Mouse (Mus musculus): ENCODE data around the gene Ubac2. TPM values are rescaled to one million over a fixed set of nuclear protein-coding genes. Genes with fewer than 3 reads are reported as not detected.
"Not testable (repeated sequence)": the region's sequence is repeated elsewhere in the genome, so short reads cannot be mapped to it uniquely, and the experiment has no call there.

Ubac2 gene
- polyA plus RNA-seq, 2 experiments = 46.3 to 66.9 TPM

DNA sequence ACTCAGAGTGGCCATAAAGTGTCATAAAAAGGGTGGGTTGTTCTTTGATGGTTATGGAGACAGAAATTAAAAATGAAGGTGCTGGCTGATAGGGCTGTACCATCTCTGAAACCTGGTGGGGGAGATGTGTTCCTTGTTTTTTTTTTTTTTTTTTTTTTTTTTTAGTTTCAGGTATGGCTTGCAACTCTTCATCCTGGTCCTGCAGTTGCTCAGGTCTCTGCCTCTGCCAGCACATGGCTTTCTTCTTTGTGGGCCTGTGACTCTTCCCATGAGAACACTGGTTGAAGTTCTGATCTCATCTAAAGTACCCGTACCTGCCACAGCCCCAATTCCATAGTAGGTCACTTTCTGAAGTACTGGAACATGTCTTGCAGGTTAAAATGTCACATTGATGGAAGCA lies 5.7 kb upstream of the Ubac2 start:
- WGBS = 81% methylated on average over 1 of the region's 1 CpGs
- H3K9me3 ChIP-seq (ENCODE audit: control insufficient read depth, low read length) = no peaks in the 10 kb centered on the region
- H3K4me1 ChIP-seq (ENCODE audit: control insufficient read depth, insufficient read depth, low read length) = no peaks in the 10 kb centered on the region
- no peak overlapping the region for H3K27ac ChIP-seq (replicated peaks; ENCODE audit: low read depth, low read length)
- H3K4me2 ChIP-seq (replicated peaks; ENCODE audit: low read depth, low read length, severe bottlenecking) = no peak overlapping the region
- no peak overlapping the region for H3K9ac ChIP-seq (ENCODE audit: low read depth, low read length, severe bottlenecking)
- H3K4me3 ChIP-seq (replicated peaks; ENCODE audit: low read length) = no peak overlapping the region
- no peaks in the 10 kb centered on the region for H3K36me3 ChIP-seq (ENCODE audit: control insufficient read depth, insufficient read depth, low read length)
- DNase-seq (ENCODE audit: low spot score) (no peak), ATAC-seq (ENCODE audit: low FRiP score, low read depth) (no peak)
- no peak for TF ChIP-seq POLR2A (IDR thresholded peaks at IDR 0.05; ENCODE audit: borderline replicate concordance, extremely low read depth, insufficient read depth, insufficient read length)
- no peaks in the 10 kb centered on the region for H3K27me3 ChIP-seq (ENCODE audit: control insufficient read depth, insufficient read depth, low read length)

DNA sequence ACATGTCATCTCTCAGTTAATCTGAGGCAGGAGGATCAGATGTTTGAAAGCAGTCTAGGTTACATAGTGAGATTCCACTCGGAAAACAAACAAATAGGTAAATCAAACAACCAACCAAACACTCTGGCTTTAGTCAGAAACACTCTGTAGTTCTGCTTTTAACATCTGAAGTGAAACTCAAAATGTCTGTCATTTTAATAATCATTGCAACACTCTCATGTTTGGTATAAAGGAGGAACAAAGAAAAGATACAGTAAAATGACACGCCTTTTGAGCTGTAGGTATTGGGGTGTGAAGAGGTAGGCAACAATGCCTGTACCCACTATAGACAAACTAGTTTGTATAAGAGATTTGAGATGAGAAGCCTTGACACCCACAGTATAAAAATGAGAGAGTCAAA lies 5.2 kb upstream of the Ubac2 start:
- H3K27me3 ChIP-seq (ENCODE audit: control insufficient read depth, insufficient read depth, low read length) = no peaks in the 10 kb centered on the region
- WGBS = 75% methylated on average over 2 of the region's 2 CpGs

DNA sequence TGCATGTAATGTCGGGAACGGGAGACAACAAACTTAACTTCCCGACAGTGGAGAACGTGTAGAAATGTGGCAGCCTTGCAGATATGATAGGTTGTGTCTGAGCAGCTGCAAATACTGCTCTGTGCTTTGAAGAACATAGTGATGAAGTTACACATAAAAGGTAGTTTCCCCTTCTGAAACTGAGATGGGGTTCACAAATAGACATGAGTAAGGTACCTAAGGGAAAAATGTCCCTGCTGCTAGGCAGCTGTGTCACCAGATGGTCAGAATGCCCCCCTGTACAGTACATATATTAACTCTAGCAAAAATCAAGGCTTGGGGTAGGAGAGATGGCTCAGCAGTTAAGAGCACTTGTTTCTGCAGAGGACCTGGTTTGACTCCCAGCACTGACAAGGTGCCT lies 4.8 kb upstream of the Ubac2 start:
- DNase-seq (ENCODE audit: low spot score) (no peak), ATAC-seq (ENCODE audit: low FRiP score, low read depth) (no peak)
- no peaks in the 10 kb centered on the region for H3K4me1 ChIP-seq (ENCODE audit: control insufficient read depth, insufficient read depth, low read length)
- no peak for TF ChIP-seq POLR2A (IDR thresholded peaks at IDR 0.05; ENCODE audit: borderline replicate concordance, extremely low read depth, insufficient read depth, insufficient read length)
- 88% methylated on average over 4 of the region's 4 CpGs for WGBS
- no peak overlapping the region for H3K4me3 ChIP-seq (replicated peaks; ENCODE audit: low read length)
- H3K36me3 ChIP-seq (ENCODE audit: control insufficient read depth, insufficient read depth, low read length) = no peaks in the 10 kb centered on the region
- H3K27me3 ChIP-seq (ENCODE audit: control insufficient read depth, insufficient read depth, low read length) = no peaks in the 10 kb centered on the region
- H3K9me3 ChIP-seq (ENCODE audit: control insufficient read depth, low read length) = no peaks in the 10 kb centered on the region
- no peak overlapping the region for H3K4me2 ChIP-seq (replicated peaks; ENCODE audit: low read depth, low read length, severe bottlenecking)
- no peak overlapping the region for H3K27ac ChIP-seq (replicated peaks; ENCODE audit: low read depth, low read length)
- H3K9ac ChIP-seq (ENCODE audit: low read depth, low read length, severe bottlenecking) = no peak overlapping the region

More for the DNA sequence above, 5.2 kb upstream of the Ubac2 start:
- DNase-seq (ENCODE audit: low spot score) (no peak), ATAC-seq (ENCODE audit: low FRiP score, low read depth) (no peak)
- Histone ChIP-seq H3K27ac (replicated peaks; ENCODE audit: low read depth, low read length) (no peak overlapping the region), H3K4me3 (replicated peaks; ENCODE audit: low read length) (no peak overlapping the region), H3K4me2 (replicated peaks; ENCODE audit: low read depth, low read length, severe bottlenecking) (no peak overlapping the region), H3K9ac (ENCODE audit: low read depth, low read length, severe bottlenecking) (no peak overlapping the region), H3K36me3 (ENCODE audit: control insufficient read depth, insufficient read depth, low read length) (no peaks in the 10 kb centered on the region), H3K4me1 (ENCODE audit: control insufficient read depth, insufficient read depth, low read length) (no peaks in the 10 kb centered on the region), H3K9me3 (ENCODE audit: control insufficient read depth, low read length) (no peaks in the 10 kb centered on the region)
- TF ChIP-seq POLR2A (IDR thresholded peaks at IDR 0.05; ENCODE audit: borderline replicate concordance, extremely low read depth, insufficient read depth, insufficient read length) = no peak

DNA sequence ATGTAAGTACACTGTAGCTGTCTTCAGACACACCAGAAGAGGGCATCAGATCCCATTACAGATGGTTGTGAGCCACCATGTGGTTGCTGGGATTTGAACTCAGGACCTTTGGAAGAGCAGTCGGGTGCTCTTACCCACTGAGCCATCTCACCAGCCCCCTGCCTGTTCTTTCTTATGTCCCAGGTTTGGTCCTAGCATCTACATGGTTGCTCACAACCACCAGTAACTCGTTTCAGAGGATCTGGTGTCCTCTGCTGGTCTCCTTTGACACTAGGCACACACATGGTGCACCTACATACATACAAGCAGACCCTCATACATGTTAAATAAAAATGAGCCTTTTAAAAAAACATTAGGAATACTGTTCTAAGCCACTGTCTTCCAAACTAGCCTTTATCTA lies 2.2 kb upstream of the Ubac2 start:
- H3K27me3 ChIP-seq (ENCODE audit: control insufficient read depth, insufficient read depth, low read length); H3K27ac ChIP-seq (replicated peaks; ENCODE audit: low read depth, low read length); H3K9ac ChIP-seq (ENCODE audit: low read depth, low read length, severe bottlenecking); H3K4me3 ChIP-seq (replicated peaks; ENCODE audit: low read length); ATAC-seq (ENCODE audit: low FRiP score, low read depth); H3K9me3 ChIP-seq (ENCODE audit: control insufficient read depth, low read length); DNase-seq (ENCODE audit: low spot score); H3K4me2 ChIP-seq (replicated peaks; ENCODE audit: low read depth, low read length, severe bottlenecking); H3K36me3 ChIP-seq (ENCODE audit: control insufficient read depth, insufficient read depth, low read length); H3K4me1 ChIP-seq (ENCODE audit: control insufficient read depth, insufficient read depth, low read length): not testable (repeated sequence)
- 66% methylated on average over 2 of the region's 2 CpGs for WGBS

DNA sequence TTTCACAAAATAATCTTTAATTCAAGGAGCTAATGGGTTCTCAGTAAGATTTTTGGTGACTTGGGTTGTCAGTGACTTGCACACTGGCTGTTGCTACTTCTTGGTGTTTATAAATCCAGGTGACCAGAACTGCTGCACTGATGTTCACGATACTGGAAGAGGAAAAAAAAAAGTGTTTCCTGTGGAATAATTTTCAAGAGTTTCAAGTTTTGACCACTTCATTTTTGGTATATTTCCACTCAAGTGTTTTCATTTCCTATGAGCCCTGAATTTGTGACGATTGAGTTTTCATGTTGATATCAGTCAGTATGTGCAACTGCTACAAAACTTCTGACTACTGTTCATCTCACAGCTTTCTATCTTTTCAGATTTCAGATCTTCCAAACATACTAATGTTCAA lies 1.6 kb upstream of the Ubac2 start:
- WGBS = 87% methylated on average over 2 of the region's 2 CpGs
- Histone ChIP-seq H3K27ac (replicated peaks; ENCODE audit: low read depth, low read length) (no peak overlapping the region), H3K4me2 (replicated peaks; ENCODE audit: low read depth, low read length, severe bottlenecking) (no peak overlapping the region), H3K27me3 (ENCODE audit: control insufficient read depth, insufficient read depth, low read length) (no peaks in the 10 kb centered on the region), H3K4me1 (ENCODE audit: control insufficient read depth, insufficient read depth, low read length) (peaks cover 9% of the 10 kb centered on the region), H3K9me3 (ENCODE audit: control insufficient read depth, low read length) (no peaks in the 10 kb centered on the region), H3K4me3 (replicated peaks; ENCODE audit: low read length) (no peak overlapping the region), H3K36me3 (ENCODE audit: control insufficient read depth, insufficient read depth, low read length) (no peaks in the 10 kb centered on the region), H3K9ac (ENCODE audit: low read depth, low read length, severe bottlenecking) (no peak overlapping the region)
- DNase-seq (ENCODE audit: low spot score) (no peak), ATAC-seq (ENCODE audit: low FRiP score, low read depth) (no peak)
- TF ChIP-seq POLR2A (IDR thresholded peaks at IDR 0.05; ENCODE audit: borderline replicate concordance, extremely low read depth, insufficient read depth, insufficient read length) = no peak

DNA sequence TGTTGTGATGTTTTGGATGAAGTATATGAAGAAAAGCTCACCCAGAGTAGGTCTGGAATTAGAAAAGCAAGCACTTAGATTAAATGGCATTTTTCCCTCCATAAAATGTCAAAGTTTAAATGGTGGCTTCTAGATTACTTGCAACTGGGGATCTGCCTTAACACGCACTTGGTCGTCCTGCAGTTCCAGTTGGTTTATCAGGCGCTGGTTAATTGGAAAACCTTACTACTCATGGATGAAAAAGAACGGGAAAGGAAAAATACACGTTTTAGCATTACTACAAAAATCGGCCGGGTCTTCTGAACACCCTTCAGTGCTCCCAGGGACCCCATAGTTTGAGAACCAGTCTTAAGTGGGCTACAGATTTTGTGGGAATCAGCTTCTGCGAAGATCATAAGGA lies 780 bp upstream of the Ubac2 start:
- 32% methylated on average over 8 of the region's 8 CpGs for WGBS
- Histone ChIP-seq H3K27ac (replicated peaks; ENCODE audit: low read depth, low read length) (peak overlapping the region; percentile 92), H3K27me3 (ENCODE audit: control insufficient read depth, insufficient read depth, low read length) (no peaks in the 10 kb centered on the region), H3K36me3 (ENCODE audit: control insufficient read depth, insufficient read depth, low read length) (no peaks in the 10 kb centered on the region), H3K4me3 (replicated peaks; ENCODE audit: low read length) (peak overlapping the region; percentile 92), H3K4me2 (replicated peaks; ENCODE audit: low read depth, low read length, severe bottlenecking) (peak overlapping the region; percentile 89), H3K9ac (ENCODE audit: low read depth, low read length, severe bottlenecking) (peak overlapping the region; percentile 92), H3K4me1 (ENCODE audit: control insufficient read depth, insufficient read depth, low read length) (peaks cover 9% of the 10 kb centered on the region), H3K9me3 (ENCODE audit: control insufficient read depth, low read length) (no peaks in the 10 kb centered on the region)
- ATAC-seq (ENCODE audit: low FRiP score, low read depth) (no peak), DNase-seq (ENCODE audit: low spot score) (no peak)
- no peak for TF ChIP-seq POLR2A (IDR thresholded peaks at IDR 0.05; ENCODE audit: borderline replicate concordance, extremely low read depth, insufficient read depth, insufficient read length)

All from limb, embryonic 14.5 days (tissue).